In genomic region chr13:79255362-79255761, GRCm38 (mm10) we compare ENCODE assay signal across 27 mouse cellular contexts.
DNase-seq lines count a peak whose midpoint lies in the region; ATAC-seq and TF ChIP-seq lines count a peak whose summit lies in the region.
"Had no signal": no experiment of that assay in that cellular context is flagged by ENCODE, and none has a peak within 500 bp of the region (broad histone marks: within the 10 kb centered on the region; RNA-seq: fewer than 3 reads in every experiment).

No protein-coding gene starts in this region.

- no peaks in the 10 kb centered on the region for H3K27me3 ChIP-seq in neural tube, embryonic 11.5 days (ENCODE audit: control insufficient read depth, insufficient read depth, low read length)
- no peaks in the 10 kb centered on the region for H3K27me3 ChIP-seq in forebrain, postnatal 0 days (ENCODE audit: insufficient read depth, low read length)
- no peaks in the 10 kb centered on the region for H3K27me3 ChIP-seq in midbrain, embryonic 11.5 days (ENCODE audit: control insufficient read depth, insufficient read depth, low read length)
- H3K27me3 ChIP-seq: embryonic facial prominence, embryonic 13.5 days; limb, embryonic 12.5 days; liver, embryonic 15.5 days; midbrain, embryonic 15.5 days had no signal

- H3K27ac ChIP-seq in neural tube, embryonic 11.5 days (ENCODE audit: low read depth, low read length), result 0 out of 2 replicates have a peak overlapping the region, but pooled peaks have one; percentile 9
- no peak overlapping the region for H3K27ac ChIP-seq in forebrain, postnatal 0 days (ENCODE audit: low read depth, low read length)
- no peak overlapping the region for H3K27ac ChIP-seq in midbrain, embryonic 11.5 days (ENCODE audit: low read depth, low read length)
- H3K27ac ChIP-seq: embryonic facial prominence, embryonic 13.5 days; hindbrain, embryonic 10.5 days; limb, embryonic 12.5 days; liver, embryonic 15.5 days; midbrain, embryonic 15.5 days had no signal

- TF ChIP-seq CTCF in forebrain, postnatal 0 days (IDR thresholded peaks at IDR 0.05; ENCODE audit: low read depth), result no peak

- DNase-seq in neural tube, embryonic 11.5 days (ENCODE audit: low spot score), result peak; percentile 35
- no peak for DNase-seq in neural tube, embryonic 10.5 days (ENCODE audit: extremely low spot score, low spot score)
- DNase-seq in embryo, embryonic 11 days, result peak; percentile 20
- DNase-seq in forebrain, postnatal 0 days, result peak; percentile 19
- peak; percentile 57 for DNase-seq in retina, embryonic 14.5 days (ENCODE audit: low spot score)
- DNase-seq in layer of hippocampus, adult 18-20 months (ENCODE audit: low spot score in 2 of 2), result no peak
- no peak for DNase-seq in heart, adult 11 months
- no peak for DNase-seq in midbrain, embryonic 11.5 days (ENCODE audit: low spot score, missing footprints)
- DNase-seq: adrenal gland, adult 2 months; adrenal gland, postnatal 36 days; B cell, adult 2 months; cerebellum, adult 2 months; cerebellum, postnatal 14 days; gastrocnemius, postnatal 10 days; heart, postnatal 14 days; kidney, adult 8-10 months; kidney, postnatal 10 days; layer of hippocampus, adult 9-11 months; lung, embryonic 14.5 days; lung, postnatal 36 days had no signal

- H3K36me3 ChIP-seq in neural tube, embryonic 11.5 days (ENCODE audit: control insufficient read depth, insufficient read depth, low read length), result no peaks in the 10 kb centered on the region
- no peaks in the 10 kb centered on the region for H3K36me3 ChIP-seq in forebrain, postnatal 0 days (ENCODE audit: insufficient read depth)
- H3K36me3 ChIP-seq in midbrain, embryonic 11.5 days (ENCODE audit: control insufficient read depth, insufficient read depth, low read length), result no peaks in the 10 kb centered on the region
- H3K36me3 ChIP-seq: embryonic facial prominence, embryonic 13.5 days; hindbrain, embryonic 10.5 days; limb, embryonic 12.5 days; liver, embryonic 15.5 days; midbrain, embryonic 15.5 days had no signal

- H3K9me3 ChIP-seq in neural tube, embryonic 11.5 days (ENCODE audit: control insufficient read depth, low read length), result no peaks in the 10 kb centered on the region
- no peaks in the 10 kb centered on the region for H3K9me3 ChIP-seq in forebrain, postnatal 0 days (ENCODE audit: low read length)
- no peaks in the 10 kb centered on the region for H3K9me3 ChIP-seq in midbrain, embryonic 11.5 days (ENCODE audit: control insufficient read depth, low read length)
- H3K9me3 ChIP-seq: embryonic facial prominence, embryonic 13.5 days; hindbrain, embryonic 10.5 days; limb, embryonic 12.5 days; liver, embryonic 15.5 days; midbrain, embryonic 15.5 days had no signal

- WGBS in neural tube, embryonic 11.5 days, result 30% methylated on average over 5 of the region's 5 CpGs
- WGBS in forebrain, postnatal 0 days, result 44% methylated on average over 5 of the region's 5 CpGs
- 72% methylated on average over 5 of the region's 5 CpGs for WGBS in midbrain, embryonic 11.5 days

- no peak overlapping the region for H3K9ac ChIP-seq in neural tube, embryonic 11.5 days (ENCODE audit: low read length)
- H3K9ac ChIP-seq in forebrain, postnatal 0 days, result no peak overlapping the region
- H3K9ac ChIP-seq in midbrain, embryonic 11.5 days (ENCODE audit: low read length), result no peak overlapping the region
- H3K9ac ChIP-seq: embryonic facial prominence, embryonic 13.5 days; limb, embryonic 12.5 days; liver, embryonic 15.5 days; lung, embryonic 14.5 days; midbrain, embryonic 15.5 days had no signal

- no peaks in the 10 kb centered on the region; the same call in 1 of the 2 replicates for H3K4me1 ChIP-seq in neural tube, embryonic 11.5 days (ENCODE audit: control insufficient read depth, insufficient read depth, low read length)
- no peaks in the 10 kb centered on the region for H3K4me1 ChIP-seq in forebrain, postnatal 0 days (ENCODE audit: insufficient read depth)
- H3K4me1 ChIP-seq in midbrain, embryonic 11.5 days (ENCODE audit: control insufficient read depth, insufficient read depth, low read length), result no peaks in the 10 kb centered on the region
- H3K4me1 ChIP-seq: embryonic facial prominence, embryonic 13.5 days; hindbrain, embryonic 10.5 days; limb, embryonic 12.5 days; liver, embryonic 15.5 days; midbrain, embryonic 15.5 days had no signal

- H3K4me3 ChIP-seq in neural tube, embryonic 11.5 days (ENCODE audit: low read depth, low read length), result no peak overlapping the region
- no peak overlapping the region for H3K4me3 ChIP-seq in forebrain, postnatal 0 days (ENCODE audit: low read depth, low read length)
- no peak overlapping the region for H3K4me3 ChIP-seq in midbrain, embryonic 11.5 days (ENCODE audit: low read depth, low read length)
- H3K4me3 ChIP-seq: embryonic facial prominence, embryonic 13.5 days; hindbrain, embryonic 10.5 days; limb, embryonic 12.5 days; liver, embryonic 15.5 days; midbrain, embryonic 15.5 days had no signal

- H3K4me2 ChIP-seq in neural tube, embryonic 11.5 days (ENCODE audit: low read depth), result 0 out of 2 replicates have a peak overlapping the region, but pooled peaks have one; percentile 5
- no peak overlapping the region for H3K4me2 ChIP-seq in forebrain, postnatal 0 days (ENCODE audit: low read depth)
- no peak overlapping the region for H3K4me2 ChIP-seq in midbrain, embryonic 11.5 days
- H3K4me2 ChIP-seq: embryonic facial prominence, embryonic 13.5 days; limb, embryonic 12.5 days; liver, embryonic 15.5 days; lung, embryonic 14.5 days; midbrain, embryonic 15.5 days had no signal

- peak; percentile 56 for ATAC-seq in neural tube, embryonic 11.5 days (ENCODE audit: insufficient read depth, low FRiP score, low TSS enrichment)
- peak; percentile 86; the same call in 1 of the 2 replicates for ATAC-seq in forebrain, postnatal 0 days
- ATAC-seq in midbrain, embryonic 11.5 days (ENCODE audit: low FRiP score), result no peak
- ATAC-seq: activated CD4-positive, CD25-positive, alpha-beta regulatory T cell, adult 4 months; intestine, embryonic 16.5 days; midbrain, embryonic 15.5 days had no signal

Comparison
In these comparisons a context has a peak if more than half of its experiments do, and no peak if none do; other contexts are left out.
1. DNase-seq: peak in neural tube, embryonic 11.5 days (single experiment), embryo, embryonic 11 days (single experiment), forebrain, postnatal 0 days (single experiment) and retina, embryonic 14.5 days (single experiment); none in neural tube, embryonic 10.5 days (single experiment), layer of hippocampus, adult 18-20 months (0 of 2), heart, adult 11 months (single experiment) and midbrain, embryonic 11.5 days (single experiment).